Mouse (Mus musculus): ENCODE data around the gene Col3a1.

The Col3a1 gene

DNA sequence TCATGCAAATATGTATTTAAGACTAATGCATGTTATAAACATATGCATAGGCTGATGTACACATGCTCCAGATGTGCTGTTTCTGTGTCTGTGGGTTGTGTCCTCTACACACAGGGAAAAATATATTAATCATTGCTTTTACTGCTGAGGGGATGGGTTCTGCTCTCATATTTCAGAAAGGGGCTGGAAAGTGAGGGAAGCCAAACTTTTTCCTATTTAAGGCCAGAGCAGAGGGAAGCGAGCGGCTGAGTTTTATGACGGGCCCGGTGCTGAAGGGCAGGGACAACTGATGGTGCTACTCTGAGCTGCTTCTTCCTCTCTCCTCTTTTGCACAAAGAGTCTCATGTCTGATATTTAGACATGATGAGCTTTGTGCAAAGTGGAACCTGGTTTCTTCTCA lies at the start of gene Col3a1:
TSS of gene Col3a1 (plus strand) at position 151 of the 400 bp plus-strand sequence.
- DNase-seq (ENCODE audit: low spot score): no peak

- no peak for DNase-seq (ENCODE audit: low spot score)
These were observed 41.9 kb upstream of the Col3a1 start for GRCm38 (mm10) chr1:45269421-45269820.

- no peak for DNase-seq (ENCODE audit: low spot score)
These were observed 35.3 kb upstream of the Col3a1 start for GRCm38 (mm10) chr1:45276006-45276539.

DNA sequence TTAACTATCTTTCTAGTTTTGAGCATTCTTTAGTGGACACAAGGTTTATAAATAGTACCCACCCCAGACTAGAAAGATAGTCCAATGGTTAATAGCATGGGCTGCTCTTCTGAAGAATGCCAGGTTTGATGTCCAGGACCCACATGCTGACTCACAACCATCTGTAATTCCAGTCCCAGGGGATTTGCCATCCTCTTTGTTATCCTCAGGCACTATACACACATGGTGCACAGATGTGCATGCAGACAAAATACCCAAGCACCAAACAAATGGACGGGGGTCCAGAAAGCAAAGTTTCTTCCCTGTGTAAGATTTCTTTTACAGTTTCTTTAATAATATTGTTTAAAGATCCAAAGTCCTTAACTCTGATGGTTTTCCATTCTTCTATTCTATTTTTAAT lies 23.4 kb upstream of the Col3a1 start:
- no peak for DNase-seq (ENCODE audit: low spot score)

GRCm38 (mm10) chr1:45290037-45290436 lies 21.3 kb upstream of the Col3a1 start:
- DNase-seq (ENCODE audit: low spot score): no peak

DNA sequence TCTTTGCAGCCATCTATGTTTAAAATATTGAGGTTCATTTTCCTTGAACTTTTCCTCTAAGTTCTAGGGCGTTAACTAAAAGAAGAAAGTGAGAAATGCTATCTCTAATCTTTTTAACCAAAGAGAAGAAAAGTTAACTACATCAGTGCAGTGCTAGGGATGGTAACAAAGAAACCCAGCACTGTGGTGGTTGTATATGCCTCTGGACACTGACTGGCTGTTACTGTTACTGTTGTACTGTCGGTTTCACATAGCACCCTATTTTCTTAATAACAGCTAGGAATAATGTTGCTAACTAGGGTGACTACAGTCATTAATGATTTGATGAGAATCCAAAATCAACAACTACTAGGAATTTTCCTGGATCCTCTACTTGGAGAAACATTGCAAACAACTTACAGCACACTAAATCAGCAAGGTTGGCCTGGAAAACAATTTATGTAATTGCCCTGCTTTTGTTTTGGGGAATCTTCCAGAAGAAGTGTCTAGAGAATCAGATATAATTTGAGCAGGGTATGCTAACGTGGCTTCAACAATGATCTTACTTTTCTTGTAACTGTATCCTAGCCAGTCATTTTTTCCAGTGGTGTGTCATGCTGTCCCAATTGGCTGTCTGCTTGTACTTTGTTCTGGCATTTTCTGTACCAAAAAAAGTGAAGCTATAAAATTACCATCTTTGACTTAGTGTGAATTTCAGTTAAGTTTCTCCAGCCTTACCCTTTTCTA lies 11.8 kb upstream of the Col3a1 start:
- DNase-seq (ENCODE audit: low spot score): no peak

GRCm38 (mm10) chr1:45304273-45304672 lies 7.1 kb upstream of the Col3a1 start:
- DNase-seq (ENCODE audit: low spot score): no peak

- no peak for DNase-seq (ENCODE audit: low spot score)
These were observed 2.3 kb upstream of the Col3a1 start for GRCm38 (mm10) chr1:45309015-45309414.

- no peak for DNase-seq (ENCODE audit: low spot score)
These were observed 624 bp downstream of the Col3a1 start for GRCm38 (mm10) chr1:45311962-45312361.

- no peak for DNase-seq (ENCODE audit: low spot score)
These were observed 1.5 kb downstream of the Col3a1 start for GRCm38 (mm10) chr1:45312870-45313269.

GRCm38 (mm10) chr1:45313696-45314295 lies 2.5 kb downstream of the Col3a1 start:
- DNase-seq (ENCODE audit: low spot score): peak; percentile 75

- no peak for DNase-seq (ENCODE audit: low spot score)
These were observed 4.6 kb downstream of the Col3a1 start for GRCm38 (mm10) chr1:45315767-45316528.

GRCm38 (mm10) chr1:45318241-45318640 lies 6.9 kb downstream of the Col3a1 start:
- DNase-seq (ENCODE audit: low spot score): no peak

DNA sequence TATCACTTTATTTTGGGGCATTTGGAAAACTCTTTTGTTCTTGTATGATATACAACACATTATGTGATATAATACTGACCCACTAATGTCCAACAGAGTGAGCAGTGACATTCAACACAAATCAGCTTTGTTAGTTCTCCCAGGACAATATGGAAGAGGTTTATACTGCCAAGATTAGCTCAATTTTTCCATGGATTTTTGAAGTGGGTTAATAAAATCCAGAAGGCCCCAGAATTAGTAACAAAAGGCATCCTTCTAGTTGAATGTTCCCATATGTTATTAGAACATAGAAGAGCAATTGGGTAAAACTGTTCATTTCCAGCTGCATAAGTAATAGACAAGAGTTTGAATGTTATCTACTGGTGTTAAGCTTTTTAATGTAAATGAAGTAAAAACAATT lies 9.5 kb downstream of the Col3a1 start:
- DNase-seq (ENCODE audit: low spot score): no peak

- DNase-seq (ENCODE audit: low spot score): no peak
These were observed 17.8 kb downstream of the Col3a1 start for GRCm38 (mm10) chr1:45329149-45329548.

DNA sequence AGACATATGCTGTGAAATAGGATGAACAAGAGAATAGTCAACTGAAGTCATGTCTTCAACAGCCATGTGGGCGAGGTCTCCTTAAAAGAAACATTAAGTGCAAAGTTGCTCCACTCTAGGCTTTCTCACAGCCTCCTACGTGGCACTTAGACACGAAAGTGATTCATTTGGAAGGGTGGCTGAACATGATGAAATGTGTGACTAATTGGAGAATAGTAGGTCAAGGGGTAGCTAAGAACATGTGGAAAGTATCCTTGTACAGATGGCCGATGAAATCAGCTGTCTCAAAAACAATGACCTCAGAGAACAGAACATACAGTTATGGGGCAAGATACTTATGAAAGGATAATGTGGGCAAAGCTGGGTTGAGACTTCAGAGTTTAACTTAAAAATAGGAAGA lies 44.6 kb downstream of the Col3a1 start:
- DNase-seq (ENCODE audit: low spot score): no peak

GRCm38 (mm10) chr1:45358020-45358419 lies 46.7 kb downstream of the Col3a1 start:
- no peak for DNase-seq (ENCODE audit: low spot score)

GRCm38 (mm10) chr1:45359147-45359546 lies 47.8 kb downstream of the Col3a1 start:
- no peak for DNase-seq (ENCODE audit: low spot score)

DNA sequence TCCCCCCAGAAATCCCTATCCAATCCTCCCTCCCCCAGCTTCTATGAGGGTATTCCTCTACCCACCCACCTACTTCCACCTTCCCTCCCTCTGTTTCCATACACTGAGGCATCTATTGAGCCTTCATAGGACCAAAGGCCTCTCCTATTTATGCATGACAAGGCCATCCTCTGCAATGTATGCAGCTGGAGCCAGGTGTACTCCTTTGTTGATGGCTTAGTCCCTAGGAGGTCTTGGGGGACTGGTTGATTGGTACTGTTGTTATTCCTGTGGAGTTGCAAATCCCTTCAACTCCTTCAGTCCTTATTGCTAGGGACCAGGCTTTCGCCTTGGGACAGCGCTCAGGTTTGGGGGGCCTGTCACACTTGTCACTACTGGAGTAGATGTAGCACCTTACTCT lies 48.3 kb downstream of the Col3a1 start:
- DNase-seq (ENCODE audit: low spot score): no peak

- DNase-seq (ENCODE audit: low spot score): no peak
These were observed 51.9 kb downstream of the Col3a1 start for GRCm38 (mm10) chr1:45363274-45363673.

- no peak for DNase-seq (ENCODE audit: low spot score)
These were observed 54.1 kb downstream of the Col3a1 start for GRCm38 (mm10) chr1:45365427-45365826.

DNA sequence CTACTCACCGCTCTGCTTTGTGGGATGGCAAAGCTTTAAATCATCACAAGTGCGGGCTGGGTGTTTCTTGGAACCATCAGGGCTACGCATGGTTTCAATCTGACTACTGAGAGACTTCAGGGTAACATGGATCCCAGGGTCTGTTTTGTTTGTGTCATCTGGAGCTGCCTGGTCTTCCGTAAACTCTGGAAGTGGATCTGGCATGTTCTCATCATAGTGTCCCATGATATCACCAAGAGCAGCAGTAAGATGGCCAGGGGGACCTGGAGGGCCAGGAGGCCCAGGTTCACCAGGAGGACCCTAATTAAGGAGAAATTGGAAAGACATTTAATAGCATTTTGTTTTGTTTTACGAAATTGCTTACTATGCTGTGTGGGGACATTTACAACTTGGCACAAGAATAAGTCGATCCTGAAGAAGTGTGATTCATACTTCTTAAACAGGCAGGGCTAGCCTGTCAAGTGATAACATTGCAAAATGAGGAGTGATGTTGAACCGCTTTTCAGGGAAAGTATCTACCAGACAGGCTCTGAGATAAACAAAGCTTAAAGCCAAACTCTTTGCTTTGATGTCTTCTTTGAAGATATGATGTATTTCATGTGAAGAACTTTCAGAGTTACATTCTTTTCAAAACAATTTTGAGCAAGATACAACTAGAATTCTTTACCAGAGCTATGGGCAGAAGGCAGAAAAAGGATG lies 68.8 kb downstream of the Col3a1 start:
- DNase-seq (ENCODE audit: low spot score): no peak
